In the genomic region with DNA sequence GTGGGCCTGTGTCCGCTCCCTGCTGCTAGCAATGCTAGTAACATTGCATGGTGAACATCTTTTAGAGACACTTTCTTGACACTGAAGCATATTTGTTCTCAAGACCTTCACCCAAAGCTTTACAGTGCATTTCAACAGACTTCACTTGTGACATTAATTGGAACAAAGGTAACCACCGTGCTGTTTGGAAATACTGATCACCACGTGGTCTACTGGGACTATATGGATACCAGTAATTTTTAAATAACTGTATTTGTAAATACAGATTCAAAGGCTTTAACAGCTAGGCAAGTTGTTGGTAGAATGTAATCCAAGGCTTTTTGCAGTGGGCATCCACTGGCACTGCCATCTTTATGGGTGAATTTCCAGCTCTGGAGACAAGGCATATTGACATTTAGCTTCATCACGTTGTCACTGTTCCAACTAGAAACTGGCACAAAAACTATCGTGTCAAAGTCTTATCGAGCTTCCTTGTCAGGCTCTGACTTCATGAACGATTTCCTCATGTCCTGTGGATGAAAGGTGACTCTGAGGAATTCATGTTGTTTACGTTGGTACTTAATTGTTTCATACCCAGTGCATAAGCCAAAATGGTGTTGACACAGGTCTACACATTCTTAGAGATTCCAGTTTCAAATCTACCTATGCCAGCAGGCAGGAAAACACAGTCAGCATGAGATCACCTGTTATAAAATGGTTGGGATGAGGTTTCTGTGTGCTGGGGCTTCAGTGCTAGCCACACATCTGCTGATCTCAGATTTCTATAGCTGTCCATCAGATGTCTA, we compare ENCODE assay signal across 20 mouse cellular contexts.
"Had no signal": no experiment of that assay in that cellular context is flagged by ENCODE, and none has a peak within 500 bp of the region (broad histone marks: within the 10 kb centered on the region; RNA-seq: fewer than 3 reads in every experiment).

No protein-coding gene starts in this region.

- ATAC-seq: intestine, postnatal 0 days; midbrain, embryonic 15.5 days had no signal

- DNase-seq: kidney, adult 2 months; kidney, postnatal 25 days; layer of hippocampus, postnatal 36 days; liver, embryonic 13.5 days; lung, embryonic 14.5 days; right cerebral cortex, adult 18-20 months; right cerebral cortex, postnatal 14 days; right cerebral cortex, postnatal 4 days; thymus, adult 2 months; thymus, postnatal 14 days; thymus, postnatal 4 days had no signal

- H3K36me3 ChIP-seq: liver, embryonic 13.5 days; midbrain, embryonic 12.5 days; midbrain, embryonic 15.5 days; neural tube, embryonic 12.5 days; neural tube, embryonic 15.5 days had no signal

- H3K27me3 ChIP-seq: liver, embryonic 13.5 days; midbrain, embryonic 12.5 days; midbrain, embryonic 15.5 days; neural tube, embryonic 12.5 days; neural tube, embryonic 15.5 days had no signal

- H3K4me1 ChIP-seq: midbrain, embryonic 12.5 days; midbrain, embryonic 15.5 days; neural tube, embryonic 12.5 days; neural tube, embryonic 15.5 days had no signal

- H3K9me3 ChIP-seq: liver, embryonic 13.5 days; midbrain, embryonic 12.5 days; midbrain, embryonic 15.5 days; neural tube, embryonic 12.5 days; neural tube, embryonic 15.5 days had no signal

- H3K4me3 ChIP-seq: left cerebral cortex, adult 2 months; liver, embryonic 13.5 days; midbrain, embryonic 12.5 days; midbrain, embryonic 15.5 days; neural tube, embryonic 12.5 days; neural tube, embryonic 15.5 days had no signal

- H3K9ac ChIP-seq: liver, embryonic 13.5 days; lung, embryonic 14.5 days; midbrain, embryonic 12.5 days; midbrain, embryonic 15.5 days; neural tube, embryonic 12.5 days; neural tube, embryonic 15.5 days had no signal

- H3K27ac ChIP-seq: kidney, postnatal 0 days; left cerebral cortex, adult 2 months; liver, embryonic 13.5 days; macrophage; midbrain, embryonic 12.5 days; midbrain, embryonic 15.5 days; neural tube, embryonic 12.5 days; neural tube, embryonic 15.5 days; stomach, postnatal 0 days had no signal

- H3K4me2 ChIP-seq: liver, embryonic 13.5 days; lung, embryonic 14.5 days; midbrain, embryonic 12.5 days; midbrain, embryonic 15.5 days; neural tube, embryonic 12.5 days; neural tube, embryonic 15.5 days had no signal
